Mouse (Mus musculus): ENCODE data around the gene Map1a.

- TF ChIP-seq POLR2A (IDR thresholded peaks at IDR 0.05; ENCODE audit: insufficient read depth, low read depth, low read length) (no peak), EP300 (IDR thresholded peaks at IDR 0.05; ENCODE audit: insufficient read depth, low read depth, low read length) (no peak), CTCF (IDR thresholded peaks at IDR 0.05) (no peak)
These were observed 17.4 kb upstream of the Map1a start for GRCm38 (mm10) chr2:121271928-121272516.
